9 mouse cellular contexts compared by ENCODE assay signal in genomic region chr11:43426414-43426884, GRCm38 (mm10). TPM values are rescaled to one million over a fixed set of nuclear protein-coding genes. Genes with fewer than 3 reads are reported as not detected.
DNase-seq lines count a peak whose midpoint lies in the region; ATAC-seq and TF ChIP-seq lines count a peak whose summit lies in the region.
"Had no signal": no experiment of that assay in that cellular context is flagged by ENCODE, and none has a peak within 500 bp of the region (broad histone marks: within the 10 kb centered on the region; RNA-seq: fewer than 3 reads in every experiment).

No protein-coding gene starts in this region.

- WGBS in hindbrain, embryonic 13.5 days: 24% methylated on average over 7 of the region's 7 CpGs
- 13% methylated on average over 7 of the region's 7 CpGs for WGBS in liver, embryonic 15.5 days (ENCODE audit: insufficient replicate concordance)
- 19% methylated on average over 7 of the region's 7 CpGs for WGBS in stomach, embryonic 15.5 days

- peak overlapping the region; percentile 75; the same call in 1 of the 2 replicates for H3K4me3 ChIP-seq in G1E (ENCODE audit: low read depth, low read length)
- H3K4me3 ChIP-seq in hindbrain, embryonic 13.5 days: peak overlapping the region; percentile 51
- H3K4me3 ChIP-seq in liver, embryonic 15.5 days (replicated peaks): peak overlapping the region; percentile 73
- peak overlapping the region; percentile 66 for H3K4me3 ChIP-seq in stomach, embryonic 15.5 days (replicated peaks)

- H3K4me1 ChIP-seq in G1E (ENCODE audit: insufficient read depth, low read depth, low read length): peaks cover 12% of the 10 kb centered on the region
- peaks cover 9% of the 10 kb centered on the region for H3K4me1 ChIP-seq in hindbrain, embryonic 13.5 days (replicated peaks)
- peaks cover 15% of the 10 kb centered on the region for H3K4me1 ChIP-seq in liver, embryonic 15.5 days (replicated peaks)
- no peaks in the 10 kb centered on the region; the same call in 1 of the 2 replicates for H3K4me1 ChIP-seq in stomach, embryonic 15.5 days

- H3K9ac ChIP-seq in hindbrain, embryonic 13.5 days: no peak overlapping the region
- peak overlapping the region; percentile 35; the same call in 1 of the 2 replicates for H3K9ac ChIP-seq in liver, embryonic 15.5 days
- H3K9ac ChIP-seq in stomach, embryonic 15.5 days: no peak overlapping the region

- TF ChIP-seq CTCF in G1E (IDR thresholded peaks at IDR 0.05; ENCODE audit: low read depth, low read length): no peak

- peak overlapping the region; percentile 66 for H3K4me2 ChIP-seq in hindbrain, embryonic 13.5 days
- H3K4me2 ChIP-seq in liver, embryonic 15.5 days: peak overlapping the region; percentile 79
- peak overlapping the region; percentile 55 for H3K4me2 ChIP-seq in stomach, embryonic 15.5 days

- H3K36me3 ChIP-seq in G1E (replicated peaks): peaks cover 28% of the 10 kb centered on the region
- H3K36me3 ChIP-seq in hindbrain, embryonic 13.5 days: no peaks in the 10 kb centered on the region
- 0 out of 2 replicates have a peak, but pooled peaks cover 6% of the 10 kb centered on the region for H3K36me3 ChIP-seq in liver, embryonic 15.5 days (replicated peaks)
- H3K36me3 ChIP-seq in stomach, embryonic 15.5 days: no peaks in the 10 kb centered on the region

- DNase-seq in heart, adult 11 months: peak; percentile 88
- no peak for DNase-seq in heart, postnatal 25 days (ENCODE audit: low spot score)
- DNase-seq in G1E (ENCODE audit: low spot score): no peak
- DNase-seq in T-cell, adult 2 months (ENCODE audit: low spot score): no peak

- intact Hi-C loops in heart, postnatal 25 days (cut with DNase I): no loop called here

- no peak overlapping the region for H3K27ac ChIP-seq in hindbrain, embryonic 13.5 days
- peak overlapping the region; percentile 85 for H3K27ac ChIP-seq in liver, embryonic 15.5 days (replicated peaks)
- 0 out of 2 replicates have a peak overlapping the region, but pooled peaks have one; percentile 42 for H3K27ac ChIP-seq in stomach, embryonic 15.5 days

- 0 out of 2 replicates have a peak, but pooled peaks have one; percentile 23 for ATAC-seq in G1E (ENCODE audit: extremely low read depth, insufficient number of reproducible peaks, low FRiP score, poor library complexity, severe bottlenecking)
- peak; percentile 60 for ATAC-seq in erythroblast, adult 5-6 weeks (replicated peaks; ENCODE audit: low FRiP score, poor library complexity, severe bottlenecking)
- ATAC-seq in hindbrain, embryonic 13.5 days (ENCODE audit: low FRiP score): 0 out of 2 replicates have a peak, but pooled peaks have one; percentile 68
- peak; percentile 69 for ATAC-seq in liver, embryonic 15.5 days (ENCODE audit: insufficient read depth)
- ATAC-seq in stomach, embryonic 15.5 days (ENCODE audit: insufficient read depth, low FRiP score, low read depth): peak; percentile 61

- H3K9me3 ChIP-seq in G1E (replicated peaks): no peaks in the 10 kb centered on the region
- no peaks in the 10 kb centered on the region for H3K9me3 ChIP-seq in hindbrain, embryonic 13.5 days
- no peaks in the 10 kb centered on the region for H3K9me3 ChIP-seq in liver, embryonic 15.5 days (replicated peaks)
- H3K9me3 ChIP-seq in stomach, embryonic 15.5 days: no peaks in the 10 kb centered on the region

- H3K27me3 ChIP-seq in G1E (ENCODE audit: insufficient read depth, low read length): no peaks in the 10 kb centered on the region; the same call in 1 of the 2 replicates
- no peaks in the 10 kb centered on the region for H3K27me3 ChIP-seq in hindbrain, embryonic 13.5 days
- no peaks in the 10 kb centered on the region for H3K27me3 ChIP-seq in liver, embryonic 15.5 days
- no peaks in the 10 kb centered on the region for H3K27me3 ChIP-seq in stomach, embryonic 15.5 days (replicated peaks)

RNA-seq across cellular contexts. Expression of gene Pttg1, which starts 0.4 kb away (rescaled TPM):
- total RNA-seq in heart, postnatal 25 days (2021): 10 to 100 TPM; 64.3 to 73.1 TPM
- 93.7 and 105 TPM in 2 replicates for total RNA-seq in G1E (2014; fragmentation: Nextera tagmentation)
- 60.1 and 63.5 TPM in 2 replicates for total RNA-seq in G1E (2017)
- 5.9 and 9.3 TPM in 2 replicates for polyA plus RNA-seq in G1E (2012)
- 98.6 and 127 TPM in 2 replicates for total RNA-seq in erythroblast, adult 5-6 weeks (2015; ENCODE audit: low replicate concordance)
- total RNA-seq in erythroblast, adult 5-6 weeks (2017; ENCODE audit: low replicate concordance): 89.8 and 114 TPM in 2 replicates
- 51.3 and 56.9 TPM in 2 replicates for polyA plus RNA-seq in hindbrain, embryonic 13.5 days (2015; fragmentation: Nextera tagmentation; extraction: Ambion mirVana)
- polyA plus RNA-seq in liver, embryonic 15.5 days (2015; fragmentation: Nextera tagmentation; extraction: Ambion mirVana): 40.7 and 42.7 TPM in 2 replicates
- 60.9 and 62.4 TPM in 2 replicates for polyA plus RNA-seq in stomach, embryonic 15.5 days (2015; fragmentation: Nextera tagmentation; extraction: Ambion mirVana)

RNA-seq across cellular contexts. Expression of gene Slu7, which starts 7.1 kb away (rescaled TPM):
- 10 to 100 TPM; 26.2 to 27.0 TPM for total RNA-seq in heart, postnatal 25 days (2021)
- total RNA-seq in G1E (2014; fragmentation: Nextera tagmentation) (40.8 and 42.8 TPM in 2 replicates), G1E (2017) (55.4 and 63.1 TPM in 2 replicates)
- 4.0 and 5.2 TPM in 2 replicates for polyA plus RNA-seq in G1E (2012)
- 18.8 and 36.8 TPM in 2 replicates for total RNA-seq in erythroblast, adult 5-6 weeks (2015; ENCODE audit: low replicate concordance)
- total RNA-seq in erythroblast, adult 5-6 weeks (2017; ENCODE audit: low replicate concordance): 87.7 and 93.6 TPM in 2 replicates
- 71.0 and 71.5 TPM in 2 replicates for polyA plus RNA-seq in hindbrain, embryonic 13.5 days (2015; fragmentation: Nextera tagmentation; extraction: Ambion mirVana)
- 21.9 and 24.5 TPM in 2 replicates for polyA plus RNA-seq in liver, embryonic 15.5 days (2015; fragmentation: Nextera tagmentation; extraction: Ambion mirVana)
- polyA plus RNA-seq in stomach, embryonic 15.5 days (2015; fragmentation: Nextera tagmentation; extraction: Ambion mirVana): 51.0 and 51.8 TPM in 2 replicates

RNA-seq across cellular contexts. Expression of gene C1qtnf2, which starts 47.6 kb away (rescaled TPM):
- 1 to 10 TPM; 6.7 to 6.9 TPM for total RNA-seq in heart, postnatal 25 days (2021)
- total RNA-seq in G1E (2014; fragmentation: Nextera tagmentation) (not detected in 2 replicates), G1E (2017) (not detected in 2 replicates)
- polyA plus RNA-seq in G1E (2012): not detected in 2 replicates
- not detected in 2 replicates for total RNA-seq in erythroblast, adult 5-6 weeks (2015; ENCODE audit: low replicate concordance)
- total RNA-seq in erythroblast, adult 5-6 weeks (2017; ENCODE audit: low replicate concordance): not detected in 2 replicates
- polyA plus RNA-seq in hindbrain, embryonic 13.5 days (2015; fragmentation: Nextera tagmentation; extraction: Ambion mirVana): 8.0 and 8.3 TPM in 2 replicates
- polyA plus RNA-seq in liver, embryonic 15.5 days (2015; fragmentation: Nextera tagmentation; extraction: Ambion mirVana): 0.75 and 0.78 TPM in 2 replicates
- polyA plus RNA-seq in stomach, embryonic 15.5 days (2015; fragmentation: Nextera tagmentation; extraction: Ambion mirVana): 10.1 and 10.4 TPM in 2 replicates
- total RNA-seq: neutrophil, adult 5-6 weeks had no signal
